Mouse (Mus musculus) T-cell, adult 2 months (primary cell): Measurements from ENCODE around the gene Nme3.

Experiments used
- DNase-seq: peaks from one replicate; pipeline ENCODE4 v3.0.0; 2022; ENCODE audit warnings: low spot score

The Nme3 gene

GRCm38 (mm10) chr17:24881738-24882440 is 14.4 kb upstream of the Nme3 start:
- peak; percentile 18 for DNase-seq

GRCm38 (mm10) chr17:24884391-24884790 is 11.9 kb upstream of the Nme3 start:
- no peak for DNase-seq

GRCm38 (mm10) chr17:24885356-24886133 is 10.8 kb upstream of the Nme3 start:
- no peak for DNase-seq

GRCm38 (mm10) chr17:24886134-24886931 is 10.0 kb upstream of the Nme3 start, which contains the start of the genes Nubp2 and Spsb3:
TSS of gene Nubp2 (minus strand) at chr17:24886349.
TSS of gene Spsb3 (plus strand) at chr17:24886643.
- peak; percentile 99 for DNase-seq

- DNase-seq = no peak
Measured at GRCm38 (mm10) chr17:24886932-24887271, 9.4 kb upstream of the Nme3 start.

- no peak for DNase-seq
Measured at GRCm38 (mm10) chr17:24887291-24888080, 8.8 kb upstream of the Nme3 start.

- DNase-seq = no peak
Measured at GRCm38 (mm10) chr17:24888862-24889261, 7.4 kb upstream of the Nme3 start.

- DNase-seq = no peak
Measured at GRCm38 (mm10) chr17:24890151-24891092, 5.9 kb upstream of the Nme3 start.

- DNase-seq = no peak
Measured at GRCm38 (mm10) chr17:24891321-24891720, 5.0 kb upstream of the Nme3 start.

GRCm38 (mm10) chr17:24892785-24893184 is 3.5 kb upstream of the Nme3 start:
- no peak for DNase-seq

GRCm38 (mm10) chr17:24893276-24893675 is 3.0 kb upstream of the Nme3 start:
- no peak for DNase-seq

- no peak for DNase-seq
Measured at GRCm38 (mm10) chr17:24894061-24894994, 2.0 kb upstream of the Nme3 start.

- peak; percentile 77 for DNase-seq
Measured at GRCm38 (mm10) chr17:24894995-24895547, 1.2 kb upstream of the Nme3 start, which contains the start of the genes Eme2 and Mrps34. TSS of gene Eme2 (minus strand) at chr17:24895087. TSS of gene Mrps34 (plus strand) at chr17:24895116.

GRCm38 (mm10) chr17:24895571-24896240 is 594 bp upstream of the Nme3 start:
- DNase-seq = no peak

- no peak for DNase-seq
Measured at GRCm38 (mm10) chr17:24896993-24897269, 631 bp downstream of the Nme3 start.

- no peak for DNase-seq
Measured at GRCm38 (mm10) chr17:24897600-24897999, 1.3 kb downstream of the Nme3 start.

- DNase-seq = no peak
Measured at GRCm38 (mm10) chr17:24898041-24898854, 1.9 kb downstream of the Nme3 start.

- DNase-seq = no peak
Measured at GRCm38 (mm10) chr17:24899153-24899552, 2.9 kb downstream of the Nme3 start.
